Mouse (Mus musculus) thymus, adult 2 months (tissue): ENCODE measurements at regions not wholly inside any gene's neighbourhood (a gene's known extent, or its start where the extent isn't known, plus 50 kb on each side); places are given as distances from the start of the nearest gene placed in this dataset.

ENCODE experiments used
- DNase-seq: peaks from one replicate; pipeline ENCODE4 v3.0.0; 2021
- H3K27ac ChIP-seq: fragments of 200-500 bp; 2 replicates; pipeline ENCODE4 v1.5.1; 2012; ENCODE audit warnings: low read length, control low read depth; ENCODE audit not compliant: control insufficient read depth, insufficient read depth
- H3K27me3 ChIP-seq: fragments of 200-500 bp; 2 replicates; pipeline ENCODE4 v1.6.1; 2012; ENCODE audit warnings: mild to moderate bottlenecking, low read length, moderate library complexity, mixed read lengths; ENCODE audit not compliant: control insufficient read depth, insufficient read depth
- H3K36me3 ChIP-seq: fragments of 200-500 bp; 2 replicates; pipeline ENCODE4 v1.6.1; 2012; ENCODE audit warnings: mild to moderate bottlenecking, low read length, moderate library complexity; ENCODE audit not compliant: control insufficient read depth, insufficient read depth
- H3K4me1 ChIP-seq: fragments of 200-500 bp; replicated peaks from 2 replicates; pipeline ENCODE4 v1.6.1; 2012; ENCODE audit warnings: low read length; ENCODE audit not compliant: control insufficient read depth, insufficient read depth
- H3K4me3 ChIP-seq: fragments of 200-500 bp; 2 replicates; pipeline ENCODE4 v1.5.1; 2012; ENCODE audit warnings: mild to moderate bottlenecking, low read length, control low read depth, moderate library complexity; ENCODE audit not compliant: control insufficient read depth, insufficient read depth
- CTCF ChIP-seq: fragments of 200-500 bp; IDR thresholded peaks from 2 replicates; pipeline ENCODE4 v1.5.1; 2012; ENCODE audit warnings: mild to moderate bottlenecking, control low read depth, low read length, moderate library complexity, borderline replicate concordance; ENCODE audit not compliant: control insufficient read depth, poor library complexity, insufficient read depth; ENCODE audit errors: extremely low read depth
- POLR2A ChIP-seq: fragments of 200-500 bp; IDR thresholded peaks from 2 replicates; pipeline ENCODE4 v1.6.1; 2012; ENCODE audit warnings: mild to moderate bottlenecking, low read length, control low read depth, moderate library complexity; ENCODE audit not compliant: control insufficient read depth, poor library complexity, insufficient read depth; ENCODE audit errors: extremely low read depth
- WGBS: fragments of 180-500 bp; shearing (Covaris S2); methylation state at CpG from one replicate; pipeline ENCODE4 v1.1.7; 2018; 5-methylcytosine and 5-hydroxymethylcytosine counted together

DNA sequence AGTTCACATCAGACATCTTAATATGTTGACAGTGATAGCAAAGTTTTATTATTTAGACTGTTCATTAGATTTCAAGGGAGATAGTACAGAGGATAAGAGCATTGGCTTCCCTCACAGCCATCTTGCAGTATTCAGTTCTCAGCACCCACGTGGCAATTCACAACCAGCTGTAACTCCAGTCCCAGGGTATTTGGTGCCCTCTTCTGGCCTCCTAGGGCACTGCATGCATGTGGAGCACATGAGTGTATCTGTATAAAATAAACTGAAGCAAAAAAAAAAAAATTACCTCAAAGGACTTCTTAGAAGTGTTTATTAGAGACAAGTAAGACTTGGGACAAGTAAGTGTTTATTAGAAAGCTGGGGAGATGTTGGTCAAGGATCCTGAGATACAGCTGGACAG, 849.3 kb upstream of the Tmem132c start:
- 55% methylated on average over 1 of the region's 1 CpGs for WGBS
- no peak for DNase-seq

DNA sequence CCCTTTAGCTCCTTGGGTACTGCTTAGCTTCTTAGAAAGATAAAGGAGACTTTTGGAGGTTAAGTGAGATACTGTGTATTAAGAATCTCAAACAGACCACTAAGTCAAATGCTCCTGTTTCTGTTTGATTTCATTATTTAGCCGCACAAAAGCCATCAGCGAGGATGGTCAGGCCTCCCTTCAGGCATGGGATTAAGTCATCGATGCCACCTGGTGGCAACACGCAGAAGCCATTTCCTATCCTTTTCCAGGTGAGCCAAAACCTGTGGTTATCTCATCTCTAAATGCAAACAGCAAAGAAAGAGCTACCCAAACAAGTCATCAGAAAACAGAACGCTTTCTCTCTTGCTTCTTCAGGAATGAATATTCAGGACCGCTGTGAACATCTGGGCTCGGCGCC, 846.3 kb upstream of the Tmem132c start:
- Histone ChIP-seq H3K27ac (no peak overlapping the region), H3K36me3 (no peaks in the 10 kb centered on the region), H3K4me3 (no peak overlapping the region), H3K4me1 (no peaks in the 10 kb centered on the region), H3K27me3 (no peaks in the 10 kb centered on the region)
- TF ChIP-seq CTCF (no peak), POLR2A (no peak)
- 58% methylated on average over 8 of the region's 8 CpGs for WGBS
- no peak for DNase-seq

More for the DNA sequence above, 849.3 kb upstream of the Tmem132c start:
- no peaks in the 10 kb centered on the region for H3K27me3 ChIP-seq
- TF ChIP-seq POLR2A (no peak), CTCF (no peak)
- no peaks in the 10 kb centered on the region for H3K36me3 ChIP-seq
- no peak overlapping the region for H3K27ac ChIP-seq
- no peaks in the 10 kb centered on the region for H3K4me1 ChIP-seq
- H3K4me3 ChIP-seq: no peak overlapping the region

DNA sequence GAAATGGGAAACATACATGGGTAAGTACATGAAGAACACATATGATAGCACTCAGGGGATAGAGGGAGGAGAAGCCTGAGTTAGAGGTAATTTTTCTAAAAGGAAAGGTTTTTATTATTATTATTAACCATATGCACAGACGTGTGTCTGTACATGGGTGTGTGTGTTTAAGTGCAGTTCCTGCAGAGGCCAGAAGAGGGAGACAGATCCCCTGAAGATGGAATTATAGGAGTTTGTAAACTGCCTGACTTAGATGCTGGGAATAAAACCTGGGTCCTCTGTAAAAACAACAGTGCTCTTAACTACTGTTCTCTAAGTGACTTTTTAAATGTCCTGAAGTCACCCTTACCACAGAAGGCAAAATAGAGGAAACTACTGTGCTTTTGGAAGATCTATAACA, 809.9 kb upstream of the Tmem132c start:
- Histone ChIP-seq H3K27me3 (no peaks in the 10 kb centered on the region), H3K4me1 (no peaks in the 10 kb centered on the region), H3K4me3 (no peak overlapping the region), H3K36me3 (no peaks in the 10 kb centered on the region), H3K27ac (no peak overlapping the region)
- no peak for DNase-seq
- 83% methylated on average over 1 of the region's 1 CpGs for WGBS
- no peak for TF ChIP-seq POLR2A
- no peak for TF ChIP-seq CTCF

DNA sequence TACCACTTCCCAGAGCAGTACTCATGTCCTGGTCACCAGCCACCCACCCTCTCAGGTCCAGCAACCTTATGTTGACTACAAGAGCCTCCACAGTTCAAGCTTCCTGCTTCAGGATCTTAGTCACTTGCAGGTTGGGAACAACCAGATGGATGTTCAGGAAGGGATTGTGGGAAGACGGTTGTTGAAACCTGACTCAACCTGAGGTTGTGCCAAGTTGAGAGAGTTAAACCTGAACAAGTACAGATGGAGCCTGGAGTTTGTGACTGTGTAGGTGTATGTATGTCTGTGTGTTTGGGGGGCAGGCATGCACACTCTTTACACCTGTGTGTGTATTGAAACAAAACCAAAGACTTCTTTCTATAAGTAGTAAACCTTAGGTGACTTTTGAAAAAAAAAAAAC, 802.9 kb upstream of the Tmem132c start:
- WGBS: 86% methylated on average over 1 of the region's 1 CpGs
- DNase-seq: no peak
- Histone ChIP-seq H3K27ac (no peak overlapping the region), H3K36me3 (no peaks in the 10 kb centered on the region), H3K4me3 (no peak overlapping the region), H3K27me3 (no peaks in the 10 kb centered on the region), H3K4me1 (no peaks in the 10 kb centered on the region)
- TF ChIP-seq POLR2A: no peak
- no peak for TF ChIP-seq CTCF

DNA sequence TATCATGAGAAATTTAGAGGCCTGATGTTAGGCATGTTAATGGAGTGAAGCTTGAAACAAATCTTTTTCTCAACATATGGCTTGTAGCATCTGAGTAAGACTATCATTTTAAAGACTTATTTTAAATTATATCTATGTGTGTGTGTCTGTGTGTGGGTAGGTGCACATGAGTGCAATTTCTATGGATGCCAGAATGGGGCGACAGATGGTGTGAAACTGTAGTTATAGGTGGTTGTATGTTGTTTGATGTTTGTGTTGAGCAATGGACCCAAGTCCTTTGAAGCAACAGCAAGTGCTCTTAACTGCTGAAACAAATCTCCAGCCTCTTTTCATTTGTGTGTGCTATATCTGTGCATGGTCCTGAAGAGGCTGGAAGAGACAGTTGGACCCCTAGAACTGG, 801.1 kb upstream of the Tmem132c start:
- no peak overlapping the region for H3K27ac ChIP-seq
- no peaks in the 10 kb centered on the region for H3K36me3 ChIP-seq
- H3K27me3 ChIP-seq: no peaks in the 10 kb centered on the region
- no peak for DNase-seq
- TF ChIP-seq CTCF (no peak), POLR2A (no peak)
- H3K4me3 ChIP-seq: no peak overlapping the region
- WGBS: 100% methylated on average over 1 of the region's 1 CpGs
- no peaks in the 10 kb centered on the region for H3K4me1 ChIP-seq

DNA sequence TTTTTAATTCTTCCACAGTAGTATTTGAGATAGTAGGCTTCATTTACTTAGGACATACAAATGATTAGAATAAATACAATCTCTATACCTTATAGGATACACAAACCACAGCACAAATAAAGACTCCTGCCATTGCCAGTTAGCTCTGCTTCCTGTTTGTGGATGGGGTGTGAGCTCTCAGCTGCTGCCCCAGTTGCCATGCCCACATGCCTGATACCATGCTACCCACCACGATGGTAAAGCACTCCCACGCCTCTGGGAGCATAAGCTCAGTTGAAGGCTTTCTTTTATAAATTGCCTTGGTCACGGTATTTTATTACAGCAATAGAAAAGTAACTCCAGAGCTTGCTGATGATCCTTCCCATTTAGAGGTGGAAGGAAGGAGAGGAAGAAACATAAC, 765.8 kb upstream of the Tmem132c start:
- WGBS: 77% methylated on average over 3 of the region's 3 CpGs
- H3K36me3 ChIP-seq: no peaks in the 10 kb centered on the region
- DNase-seq: no peak
- H3K4me3 ChIP-seq: no peak overlapping the region
- TF ChIP-seq POLR2A (no peak), CTCF (no peak)
- H3K4me1 ChIP-seq: no peaks in the 10 kb centered on the region
- H3K27me3 ChIP-seq: no peaks in the 10 kb centered on the region
- H3K27ac ChIP-seq: no peak overlapping the region

DNA sequence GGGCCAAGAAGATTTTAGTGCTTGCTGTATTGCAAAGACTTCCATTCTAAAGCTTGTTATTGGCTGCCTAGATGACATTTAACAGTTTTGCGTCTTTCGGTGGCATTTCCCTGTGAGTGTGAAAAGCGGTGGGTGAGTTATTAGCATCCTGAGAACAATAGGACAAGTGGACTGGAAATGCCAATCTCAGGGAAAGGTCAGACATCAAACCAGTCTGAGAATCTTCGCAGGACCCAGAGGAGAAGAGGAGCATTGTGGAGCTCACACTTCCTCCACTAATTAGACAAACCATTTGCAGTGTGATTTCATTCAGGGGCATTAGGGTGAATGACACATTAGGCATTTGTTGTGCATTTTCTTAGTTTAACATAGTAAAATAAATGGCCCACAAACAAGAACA, 719.5 kb upstream of the Tmem132c start:
- 79% methylated on average over 4 of the region's 4 CpGs for WGBS
- no peak for TF ChIP-seq POLR2A
- TF ChIP-seq CTCF: no peak
- Histone ChIP-seq H3K27me3 (no peaks in the 10 kb centered on the region), H3K36me3 (no peaks in the 10 kb centered on the region), H3K27ac (no peak overlapping the region), H3K4me3 (no peak overlapping the region), H3K4me1 (no peaks in the 10 kb centered on the region)
- DNase-seq: no peak

DNA sequence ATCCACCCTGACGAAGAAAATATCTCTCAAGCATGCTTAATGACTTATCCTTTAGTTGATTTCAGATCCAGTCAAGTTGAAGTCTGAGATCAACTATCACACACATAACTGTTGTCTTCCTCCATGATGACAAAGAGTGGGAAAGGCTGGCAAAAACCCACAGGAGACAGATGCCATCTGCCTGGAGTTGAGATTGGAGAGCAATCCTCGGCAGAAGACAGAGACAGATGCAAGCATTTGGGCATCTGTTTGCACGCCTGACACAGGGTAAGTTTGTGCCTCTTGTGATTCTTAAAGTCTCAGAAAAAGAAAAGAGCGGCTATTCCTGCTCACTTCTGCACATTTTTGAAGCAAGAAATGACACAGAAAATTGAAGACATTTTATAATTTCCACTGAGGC, 715.7 kb upstream of the Tmem132c start:
- WGBS: 86% methylated on average over 4 of the region's 4 CpGs
- DNase-seq: no peak
- TF ChIP-seq POLR2A: no peak
- no peak for TF ChIP-seq CTCF

More for the DNA sequence above, 715.7 kb upstream of the Tmem132c start:
- Histone ChIP-seq H3K4me3 (no peak overlapping the region), H3K27me3 (no peaks in the 10 kb centered on the region), H3K4me1 (no peaks in the 10 kb centered on the region), H3K27ac (no peak overlapping the region), H3K36me3 (no peaks in the 10 kb centered on the region)
